Mouse (Mus musculus): ENCODE measurements around the gene Fcrl1. TPM values are rescaled to one million over a fixed set of nuclear protein-coding genes. Genes with fewer than 3 reads are reported as not detected.
"Not testable (repeated sequence)": the region's sequence is repeated elsewhere in the genome, so short reads cannot be mapped to it uniquely, and the experiment has no call there.

The Fcrl1 gene
- 0.11 and 2.4 TPM in 2 replicates for polyA plus RNA-seq (2012; rRNA removed)

DNA sequence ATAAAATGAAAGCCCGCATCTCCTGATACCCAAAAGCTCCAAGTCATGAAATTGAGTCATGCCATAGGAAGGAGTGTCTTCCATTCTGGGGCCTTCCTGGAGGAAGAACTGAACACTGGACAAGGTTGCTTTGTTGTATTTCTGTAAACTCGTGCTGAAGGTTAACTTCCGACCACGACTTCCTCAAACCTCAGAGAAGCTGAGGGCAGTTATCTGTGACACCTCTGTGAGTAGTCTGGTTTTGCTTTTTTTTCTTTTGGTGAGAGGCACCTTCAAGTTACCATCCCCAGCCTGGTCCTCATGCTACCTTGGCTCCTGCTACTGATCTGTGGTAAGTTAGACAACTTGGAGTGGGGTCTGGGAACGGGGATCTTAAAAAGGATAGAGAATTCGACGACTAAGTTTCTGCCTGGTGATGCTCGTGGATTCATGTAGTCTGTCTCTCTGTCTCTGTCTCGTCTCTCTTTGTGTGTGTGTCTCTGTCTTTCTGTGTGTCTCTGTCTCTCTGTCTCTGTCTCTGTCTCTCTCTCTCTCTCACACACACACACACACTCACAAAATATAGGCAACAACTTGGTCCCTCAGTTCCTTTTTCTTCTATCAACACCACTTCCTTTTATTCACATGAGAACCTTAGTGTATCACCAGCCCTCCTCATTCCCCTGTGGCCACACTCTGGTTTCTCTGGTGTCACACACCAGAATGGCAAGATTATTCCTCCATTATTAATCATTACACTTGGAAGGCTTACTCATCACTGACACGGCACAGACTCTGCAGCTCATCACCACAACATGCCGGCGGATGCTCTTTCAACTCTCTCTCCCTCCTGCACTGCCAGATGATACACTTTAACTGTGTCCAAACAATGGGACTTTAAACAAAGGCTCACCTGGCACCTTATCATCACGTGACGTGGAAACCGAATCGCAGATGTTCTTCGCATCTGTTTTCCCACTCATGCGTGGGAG lies at the start of gene Fcrl1:
Gene Fcrl1 (plus strand): TSS at position 193 of the 971 bp plus-strand sequence.
- no peak within 1 kb of the TSS for H3K4me3 ChIP-seq (ENCODE audit: insufficient read depth, low read depth, low read length)
- peak; percentile 7 for DNase-seq
- peaks cover 6% of the 10 kb centered on the region for H3K4me1 ChIP-seq (ENCODE audit: control insufficient read depth, insufficient read depth, low read length)
- 76% methylated on average over 18 of the region's 18 CpGs for WGBS
- no peak for TF ChIP-seq CTCF (conservative IDR thresholded peaks at IDR 0.05; ENCODE audit: insufficient read depth, insufficient read length, low read depth, low read length)
- no peak for TF ChIP-seq POLR2A (IDR thresholded peaks at IDR 0.05; ENCODE audit: low read depth, low read length)
- H3K27ac ChIP-seq (ENCODE audit: insufficient read depth, low read depth, low read length), result no peak within 1 kb of the TSS
- no peaks in the 10 kb centered on the region for H3K27me3 ChIP-seq (replicated peaks; ENCODE audit: control insufficient read depth, insufficient read depth, low read length)
- H3K36me3 ChIP-seq (ENCODE audit: control insufficient read depth, insufficient read depth, low read length), result no peaks in the 10 kb centered on the region

DNA sequence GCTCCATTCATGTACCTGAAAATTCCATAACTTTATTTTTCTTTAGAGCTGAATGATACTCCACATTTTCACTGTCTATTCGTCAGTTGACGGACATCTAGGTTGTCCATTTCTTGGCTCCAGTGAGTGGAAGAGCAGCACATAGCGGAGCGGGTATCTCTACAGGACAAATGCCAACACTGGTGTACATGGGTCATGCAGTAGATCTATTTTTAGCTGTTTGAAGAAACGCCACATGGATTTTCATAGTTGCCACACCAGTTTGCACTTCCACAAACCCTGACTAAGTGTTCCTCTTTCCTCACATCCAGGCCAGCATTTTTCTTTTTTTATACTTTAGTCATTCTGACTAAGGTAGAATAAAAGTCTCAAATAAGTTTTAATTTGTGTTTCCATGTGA lies 38.3 kb upstream of the Fcrl1 start:
- no peaks in the 10 kb centered on the region for H3K4me1 ChIP-seq (ENCODE audit: control insufficient read depth, insufficient read depth, low read length)
- no peak for TF ChIP-seq POLR2A (IDR thresholded peaks at IDR 0.05; ENCODE audit: low read depth, low read length)
- no peak for TF ChIP-seq CTCF (conservative IDR thresholded peaks at IDR 0.05; ENCODE audit: insufficient read depth, insufficient read length, low read depth, low read length)
- no peak overlapping the region for H3K27ac ChIP-seq (ENCODE audit: insufficient read depth, low read depth, low read length)
- no peak for DNase-seq
- no peak overlapping the region for H3K4me3 ChIP-seq (ENCODE audit: insufficient read depth, low read depth, low read length)
- 84% methylated on average over 5 of the region's 5 CpGs for WGBS
- H3K27me3 ChIP-seq (replicated peaks; ENCODE audit: control insufficient read depth, insufficient read depth, low read length), result no peaks in the 10 kb centered on the region
- H3K36me3 ChIP-seq (ENCODE audit: control insufficient read depth, insufficient read depth, low read length), result no peaks in the 10 kb centered on the region

DNA sequence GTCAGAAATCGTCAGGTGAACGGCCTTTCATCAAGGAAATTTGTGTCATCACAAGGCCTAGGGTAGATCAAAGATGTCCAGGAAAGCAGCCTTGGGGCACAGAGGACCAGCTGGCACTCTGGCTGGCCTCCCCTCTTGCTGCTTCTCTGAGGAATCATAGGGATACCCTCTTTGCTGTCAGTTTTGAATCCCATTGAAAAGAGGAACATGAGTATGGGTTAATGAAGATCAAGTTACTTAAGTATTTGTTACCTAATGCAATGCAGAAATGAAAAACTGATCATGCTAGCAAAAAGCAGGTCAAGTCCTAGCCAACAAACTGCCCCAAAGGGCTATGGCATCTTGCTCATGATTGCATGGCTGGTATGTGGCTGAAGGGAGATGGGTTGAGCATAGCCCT lies 25.2 kb upstream of the Fcrl1 start:
- not testable (repeated sequence) for DNase-seq; H3K36me3 ChIP-seq (ENCODE audit: control insufficient read depth, insufficient read depth, low read length); H3K4me1 ChIP-seq (ENCODE audit: control insufficient read depth, insufficient read depth, low read length); H3K27me3 ChIP-seq (replicated peaks; ENCODE audit: control insufficient read depth, insufficient read depth, low read length); H3K27ac ChIP-seq (ENCODE audit: insufficient read depth, low read depth, low read length); H3K4me3 ChIP-seq (ENCODE audit: insufficient read depth, low read depth, low read length)
- 85% methylated on average over 2 of the region's 2 CpGs for WGBS

DNA sequence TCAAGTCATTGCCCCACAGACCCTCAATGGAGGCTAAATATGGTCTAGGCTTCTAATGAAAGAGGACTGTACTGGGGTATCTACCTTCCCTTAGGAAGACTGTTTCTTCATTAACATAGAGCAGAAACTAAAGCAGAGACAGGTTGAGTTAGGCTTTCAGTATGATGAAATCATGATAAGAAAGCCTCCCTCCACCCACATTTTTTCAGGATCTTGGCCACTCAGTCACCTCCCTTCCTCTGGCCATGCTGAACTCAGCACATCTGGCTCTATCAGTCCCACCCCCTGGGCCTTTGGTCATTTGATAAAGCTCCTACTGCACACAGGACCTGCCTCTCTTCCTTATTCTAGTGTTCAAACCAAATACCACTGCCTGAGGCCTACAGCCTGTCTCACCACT lies 18.6 kb upstream of the Fcrl1 start, which contains the start of gene Cd5l:
Gene Cd5l (plus strand): TSS at position 301 of the 400 bp plus-strand sequence.
- H3K27me3 ChIP-seq (replicated peaks; ENCODE audit: control insufficient read depth, insufficient read depth, low read length), result no peaks in the 10 kb centered on the region
- DNase-seq, result no peak
- no peak for TF ChIP-seq CTCF (conservative IDR thresholded peaks at IDR 0.05; ENCODE audit: insufficient read depth, insufficient read length, low read depth, low read length)
- no peak for TF ChIP-seq POLR2A (IDR thresholded peaks at IDR 0.05; ENCODE audit: low read depth, low read length)
- no peaks in the 10 kb centered on the region for H3K36me3 ChIP-seq (ENCODE audit: control insufficient read depth, insufficient read depth, low read length)
- H3K4me3 ChIP-seq (ENCODE audit: insufficient read depth, low read depth, low read length), result no peak within 1 kb of the TSS
- no peak within 1 kb of the TSS for H3K27ac ChIP-seq (ENCODE audit: insufficient read depth, low read depth, low read length)
- H3K4me1 ChIP-seq (ENCODE audit: control insufficient read depth, insufficient read depth, low read length), result no peaks in the 10 kb centered on the region

DNA sequence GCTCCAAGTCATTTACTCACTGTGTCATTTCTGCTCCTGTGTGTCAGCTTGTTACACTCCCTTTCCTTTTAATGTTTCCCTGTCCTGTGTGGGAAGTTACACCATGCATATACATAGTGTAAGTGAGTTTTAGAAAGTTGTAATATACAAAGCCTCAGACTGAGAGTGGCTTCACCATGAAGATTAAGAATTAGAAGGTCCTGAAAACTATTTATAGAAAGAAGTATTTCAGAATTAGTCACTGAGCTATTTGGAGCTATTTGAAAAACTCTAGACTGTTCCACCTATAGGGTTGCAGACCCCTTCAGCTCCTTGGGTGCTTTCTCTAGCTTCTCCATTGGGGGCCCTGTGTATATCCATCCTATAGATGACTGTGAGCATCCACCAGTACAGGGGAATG lies 17.0 kb upstream of the Fcrl1 start:
- DNase-seq, result no peak
- H3K27me3 ChIP-seq (replicated peaks; ENCODE audit: control insufficient read depth, insufficient read depth, low read length), result no peaks in the 10 kb centered on the region
- TF ChIP-seq POLR2A (IDR thresholded peaks at IDR 0.05; ENCODE audit: low read depth, low read length), result no peak
- no peak for TF ChIP-seq CTCF (conservative IDR thresholded peaks at IDR 0.05; ENCODE audit: insufficient read depth, insufficient read length, low read depth, low read length)
- no peaks in the 10 kb centered on the region for H3K36me3 ChIP-seq (ENCODE audit: control insufficient read depth, insufficient read depth, low read length)
- H3K4me1 ChIP-seq (ENCODE audit: control insufficient read depth, insufficient read depth, low read length), result no peaks in the 10 kb centered on the region
- no peak overlapping the region for H3K27ac ChIP-seq (ENCODE audit: insufficient read depth, low read depth, low read length)
- H3K4me3 ChIP-seq (ENCODE audit: insufficient read depth, low read depth, low read length), result no peak overlapping the region

DNA sequence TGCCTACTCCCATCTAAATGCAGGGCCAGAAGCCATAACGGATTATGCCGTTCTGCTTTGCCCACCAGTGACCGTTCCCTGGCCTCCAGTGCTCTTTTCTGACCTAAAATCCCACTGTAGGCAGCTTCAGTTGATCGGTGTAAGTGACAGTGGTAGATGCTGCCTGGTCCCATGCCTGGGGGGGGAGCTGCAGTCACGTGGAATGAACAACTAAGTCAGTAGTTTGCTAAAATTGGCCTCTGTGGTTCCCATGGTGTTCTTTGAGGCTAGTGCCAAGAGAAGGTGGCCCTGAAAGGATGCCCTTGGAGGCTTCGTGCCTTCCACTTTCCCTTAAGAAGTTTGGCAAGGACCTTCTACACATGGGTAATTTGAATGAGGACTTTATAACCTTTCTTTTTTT lies 15.7 kb upstream of the Fcrl1 start:
- Histone ChIP-seq H3K4me1 (ENCODE audit: control insufficient read depth, insufficient read depth, low read length) (no peaks in the 10 kb centered on the region), H3K4me3 (ENCODE audit: insufficient read depth, low read depth, low read length) (no peak overlapping the region), H3K27ac (ENCODE audit: insufficient read depth, low read depth, low read length) (no peak overlapping the region), H3K36me3 (ENCODE audit: control insufficient read depth, insufficient read depth, low read length) (no peaks in the 10 kb centered on the region), H3K27me3 (replicated peaks; ENCODE audit: control insufficient read depth, insufficient read depth, low read length) (no peaks in the 10 kb centered on the region)
- 82% methylated on average over 6 of the region's 6 CpGs for WGBS
- TF ChIP-seq CTCF (conservative IDR thresholded peaks at IDR 0.05; ENCODE audit: insufficient read depth, insufficient read length, low read depth, low read length) (no peak), POLR2A (IDR thresholded peaks at IDR 0.05; ENCODE audit: low read depth, low read length) (no peak)
- no peak for DNase-seq

DNA sequence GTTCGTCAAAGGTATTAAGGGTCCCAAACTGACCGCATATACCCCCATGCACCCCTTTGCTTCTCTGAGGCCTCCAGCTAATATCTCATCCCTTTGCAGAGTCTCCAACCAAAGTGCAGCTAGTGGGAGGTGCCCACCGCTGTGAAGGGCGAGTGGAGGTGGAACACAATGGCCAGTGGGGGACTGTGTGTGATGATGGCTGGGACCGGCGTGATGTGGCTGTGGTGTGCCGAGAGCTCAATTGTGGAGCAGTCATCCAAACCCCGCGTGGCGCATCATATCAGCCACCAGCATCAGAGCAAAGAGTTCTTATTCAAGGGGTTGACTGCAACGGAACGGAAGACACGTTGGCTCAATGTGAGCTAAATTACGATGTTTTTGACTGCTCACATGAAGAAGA lies 10.5 kb upstream of the Fcrl1 start:
- Histone ChIP-seq H3K27ac (ENCODE audit: insufficient read depth, low read depth, low read length) (no peak overlapping the region), H3K4me1 (ENCODE audit: control insufficient read depth, insufficient read depth, low read length) (no peaks in the 10 kb centered on the region), H3K4me3 (ENCODE audit: insufficient read depth, low read depth, low read length) (no peak overlapping the region), H3K27me3 (replicated peaks; ENCODE audit: control insufficient read depth, insufficient read depth, low read length) (no peaks in the 10 kb centered on the region), H3K36me3 (ENCODE audit: control insufficient read depth, insufficient read depth, low read length) (no peaks in the 10 kb centered on the region)
- WGBS, result 94% methylated on average over 14 of the region's 14 CpGs
- TF ChIP-seq POLR2A (IDR thresholded peaks at IDR 0.05; ENCODE audit: low read depth, low read length), result no peak
- TF ChIP-seq CTCF (conservative IDR thresholded peaks at IDR 0.05; ENCODE audit: insufficient read depth, insufficient read length, low read depth, low read length), result no peak
- no peak for DNase-seq
